Comparison of ENCODE assay signal across 12 mouse cellular contexts in genomic region chr5:121594714-121595313, GRCm38 (mm10). TPM values are rescaled to one million over a fixed set of nuclear protein-coding genes. Genes with fewer than 3 reads are reported as not detected.
DNase-seq lines count a peak whose midpoint lies in the region; ATAC-seq lines count a peak whose summit lies in the region.
"Had no signal": no experiment of that assay in that cellular context is flagged by ENCODE, and none has a peak within 500 bp of the region (broad histone marks: within the 10 kb centered on the region; RNA-seq: fewer than 3 reads in every experiment).

No protein-coding gene starts in this region.

- no peak for DNase-seq in liver
- DNase-seq in embryonic facial prominence, embryonic 10.5 days (ENCODE audit: low spot score): no peak
- DNase-seq in layer of hippocampus, adult 11-12 months (ENCODE audit: low spot score): no peak
- no peak for DNase-seq in gastrocnemius, postnatal 36 days
- DNase-seq: heart, postnatal 4 days; kidney, postnatal 10 days had no signal

- no peak overlapping the region for H3K4me3 ChIP-seq in liver, embryonic 12.5 days
- peak overlapping the region; percentile 92; the same call in 1 of the 2 replicates for H3K4me3 ChIP-seq in embryonic facial prominence, embryonic 10.5 days
- no peak overlapping the region for H3K4me3 ChIP-seq in hindbrain, embryonic 15.5 days
- H3K4me3 ChIP-seq in midbrain, embryonic 15.5 days: 0 out of 2 replicates have a peak overlapping the region, but pooled peaks have one; percentile 77

- peaks cover 10% of the 10 kb centered on the region; the same call in 1 of the 2 replicates for H3K27me3 ChIP-seq in liver, embryonic 12.5 days (replicated peaks)
- no peaks in the 10 kb centered on the region; the same call in none of the 2 replicates for H3K27me3 ChIP-seq in embryonic facial prominence, embryonic 10.5 days (replicated peaks; ENCODE audit: low read depth, poor library complexity, severe bottlenecking)
- H3K27me3 ChIP-seq in hindbrain, embryonic 15.5 days: no peaks in the 10 kb centered on the region
- no peaks in the 10 kb centered on the region for H3K27me3 ChIP-seq in midbrain, embryonic 15.5 days (replicated peaks)

- H3K9ac ChIP-seq in liver, embryonic 12.5 days: peak overlapping the region; percentile 88; the same call in 1 of the 2 replicates
- H3K9ac ChIP-seq in hindbrain, embryonic 15.5 days: no peak overlapping the region
- peak overlapping the region; percentile 75 for H3K9ac ChIP-seq in midbrain, embryonic 15.5 days

- no peak overlapping the region for H3K27ac ChIP-seq in liver, embryonic 12.5 days
- H3K27ac ChIP-seq in embryonic facial prominence, embryonic 10.5 days (replicated peaks): 0 out of 2 replicates have a peak overlapping the region, but pooled peaks have one; percentile 86
- H3K27ac ChIP-seq in hindbrain, embryonic 15.5 days (replicated peaks): peak overlapping the region; percentile 82; the same call in 1 of the 2 replicates
- H3K27ac ChIP-seq in midbrain, embryonic 15.5 days: peak overlapping the region; percentile 77; the same call in 1 of the 2 replicates

- peak overlapping the region; percentile 99 for H3K4me2 ChIP-seq in liver, embryonic 12.5 days
- H3K4me2 ChIP-seq in hindbrain, embryonic 15.5 days: peak overlapping the region; percentile 96
- peak overlapping the region; percentile 98 for H3K4me2 ChIP-seq in midbrain, embryonic 15.5 days

- 62% methylated on average over 6 of the region's 6 CpGs for WGBS in liver, embryonic 12.5 days (ENCODE audit: insufficient replicate concordance)
- WGBS in embryonic facial prominence, embryonic 10.5 days: 92% methylated on average over 6 of the region's 6 CpGs
- 90% methylated on average over 6 of the region's 6 CpGs for WGBS in hindbrain, embryonic 15.5 days
- WGBS in midbrain, embryonic 15.5 days: 86% methylated on average over 6 of the region's 6 CpGs

- ATAC-seq in liver, embryonic 12.5 days: no peak
- ATAC-seq in hindbrain, embryonic 15.5 days (ENCODE audit: low FRiP score, low read depth): no peak
- no peak for ATAC-seq in midbrain, embryonic 15.5 days (replicated peaks)

- no peaks in the 10 kb centered on the region for H3K9me3 ChIP-seq in liver, embryonic 12.5 days (replicated peaks)
- H3K9me3 ChIP-seq in embryonic facial prominence, embryonic 10.5 days: no peaks in the 10 kb centered on the region
- H3K9me3 ChIP-seq in hindbrain, embryonic 15.5 days: no peaks in the 10 kb centered on the region
- no peaks in the 10 kb centered on the region for H3K9me3 ChIP-seq in midbrain, embryonic 15.5 days

- 0 out of 2 replicates have a peak, but pooled peaks cover 3% of the 10 kb centered on the region for H3K36me3 ChIP-seq in liver, embryonic 12.5 days
- H3K36me3 ChIP-seq in embryonic facial prominence, embryonic 10.5 days (replicated peaks): no peaks in the 10 kb centered on the region
- no peaks in the 10 kb centered on the region for H3K36me3 ChIP-seq in hindbrain, embryonic 15.5 days
- no peaks in the 10 kb centered on the region for H3K36me3 ChIP-seq in midbrain, embryonic 15.5 days (replicated peaks)

- intact Hi-C loops in gastrocnemius, postnatal 36 days (cut with DNase I): no loop called here

- H3K4me1 ChIP-seq in liver, embryonic 12.5 days: peaks cover 62% of the 10 kb centered on the region
- H3K4me1 ChIP-seq in embryonic facial prominence, embryonic 10.5 days: peaks cover 50% of the 10 kb centered on the region
- H3K4me1 ChIP-seq in hindbrain, embryonic 15.5 days (replicated peaks): peaks cover 35% of the 10 kb centered on the region
- H3K4me1 ChIP-seq in midbrain, embryonic 15.5 days: peaks cover 30% of the 10 kb centered on the region

RNA-seq across cellular contexts. Expression of gene Aldh2, which starts 1.2 kb away (rescaled TPM):
- 143 and 146 TPM in 2 replicates for polyA plus RNA-seq in liver, embryonic 12.5 days (2016; fragmentation: Nextera tagmentation; extraction: Ambion mirVana)
- polyA plus RNA-seq in embryonic facial prominence, embryonic 10.5 days (2016; fragmentation: Nextera tagmentation; extraction: Ambion mirVana): 145 and 157 TPM in 2 replicates
- polyA plus RNA-seq in hindbrain, embryonic 15.5 days (2015; fragmentation: Nextera tagmentation; extraction: Ambion mirVana): 127 and 137 TPM in 2 replicates
- 121 and 123 TPM in 2 replicates for polyA plus RNA-seq in midbrain, embryonic 15.5 days (2015; fragmentation: Nextera tagmentation; extraction: Ambion mirVana)
- 100 to 1,000 TPM; 112 to 171 TPM for total RNA-seq in gastrocnemius, postnatal 36 days (2021)

RNA-seq across cellular contexts. Expression of gene Acad12, which starts 23.9 kb away (rescaled TPM):
- 1.6 and 1.9 TPM in 2 replicates for polyA plus RNA-seq in liver, embryonic 12.5 days (2016; fragmentation: Nextera tagmentation; extraction: Ambion mirVana)
- polyA plus RNA-seq in embryonic facial prominence, embryonic 10.5 days (2016; fragmentation: Nextera tagmentation; extraction: Ambion mirVana): 1.7 and 2.6 TPM in 2 replicates
- polyA plus RNA-seq in hindbrain, embryonic 15.5 days (2015; fragmentation: Nextera tagmentation; extraction: Ambion mirVana): 1.3 and 1.6 TPM in 2 replicates
- polyA plus RNA-seq in midbrain, embryonic 15.5 days (2015; fragmentation: Nextera tagmentation; extraction: Ambion mirVana): 1.7 and 1.8 TPM in 2 replicates
- 10 to 100 TPM; 21.3 to 22.4 TPM for total RNA-seq in gastrocnemius, postnatal 36 days (2021)

RNA-seq across cellular contexts. Expression of gene Mapkapk5, which starts 49.1 kb away (rescaled TPM):
- 33.6 and 35.8 TPM in 2 replicates for polyA plus RNA-seq in liver, embryonic 12.5 days (2016; fragmentation: Nextera tagmentation; extraction: Ambion mirVana)
- polyA plus RNA-seq in embryonic facial prominence, embryonic 10.5 days (2016; fragmentation: Nextera tagmentation; extraction: Ambion mirVana): 51.9 TPM in 2 replicates
- polyA plus RNA-seq in hindbrain, embryonic 15.5 days (2015; fragmentation: Nextera tagmentation; extraction: Ambion mirVana): 62.5 and 68.3 TPM in 2 replicates
- polyA plus RNA-seq in midbrain, embryonic 15.5 days (2015; fragmentation: Nextera tagmentation; extraction: Ambion mirVana): 67.5 and 67.7 TPM in 2 replicates
- 10 to 100 TPM; 79.5 to 81.0 TPM for total RNA-seq in gastrocnemius, postnatal 36 days (2021)

RNA-seq across cellular contexts. Expression of gene Adam1a, which starts 49.5 kb away (rescaled TPM):
- polyA plus RNA-seq in liver, embryonic 12.5 days (2016; fragmentation: Nextera tagmentation; extraction: Ambion mirVana): 0.26 and 0.54 TPM in 2 replicates
- 1.2 and 1.6 TPM in 2 replicates for polyA plus RNA-seq in embryonic facial prominence, embryonic 10.5 days (2016; fragmentation: Nextera tagmentation; extraction: Ambion mirVana)
- 3.8 and 3.9 TPM in 2 replicates for polyA plus RNA-seq in hindbrain, embryonic 15.5 days (2015; fragmentation: Nextera tagmentation; extraction: Ambion mirVana)
- polyA plus RNA-seq in midbrain, embryonic 15.5 days (2015; fragmentation: Nextera tagmentation; extraction: Ambion mirVana): 5.8 and 7.3 TPM in 2 replicates
- total RNA-seq in gastrocnemius, postnatal 36 days (2021): 1 to 10 TPM; 1.6 to 1.7 TPM

RNA-seq across cellular contexts. Expression of gene Gm42878, which starts 49.5 kb away (rescaled TPM):
- not detected in 2 replicates for polyA plus RNA-seq in liver, embryonic 12.5 days (2016; fragmentation: Nextera tagmentation; extraction: Ambion mirVana)
- not detected in 2 replicates for polyA plus RNA-seq in embryonic facial prominence, embryonic 10.5 days (2016; fragmentation: Nextera tagmentation; extraction: Ambion mirVana)
- not detected in 2 replicates for polyA plus RNA-seq in hindbrain, embryonic 15.5 days (2015; fragmentation: Nextera tagmentation; extraction: Ambion mirVana)
- polyA plus RNA-seq in midbrain, embryonic 15.5 days (2015; fragmentation: Nextera tagmentation; extraction: Ambion mirVana): 0.47 TPM in 1 of 2 replicates, not detected in the other
- total RNA-seq in gastrocnemius, postnatal 36 days (2021): not detected
- total RNA-seq: heart, postnatal 4 days; layer of hippocampus, postnatal 25 days had no signal
- polyA plus RNA-seq: forebrain, embryonic 14.5 days; gonadal fat pad, adult 2 months had no signal

Comparison
In these comparisons a context has a peak if more than half of its experiments do, and no peak if none do; other contexts are left out.
1. H3K4me3 ChIP-seq: peak in embryonic facial prominence, embryonic 10.5 days (single experiment) and midbrain, embryonic 15.5 days (single experiment); none in liver, embryonic 12.5 days (single experiment) and hindbrain, embryonic 15.5 days (single experiment).
2. Peak in every context shown above with its lines, with median percentiles within 50 percentile points of each other: H3K4me2 ChIP-seq.